Mouse (Mus musculus): ENCODE results near the gene Itga1.

- no peak for TF ChIP-seq CTCF (IDR thresholded peaks at IDR 0.05; ENCODE audit: extremely low read depth, insufficient read depth, low read length)
- TF ChIP-seq POLR2A (IDR thresholded peaks at IDR 0.05; ENCODE audit: extremely low read depth, insufficient read depth, low read length): no peak
These were observed 68.6 kb downstream of the Itga1 start for GRCm38 (mm10) chr13:115033135-115033534.

Data from cortical plate, adult 2 months (tissue).